Mouse (Mus musculus): ENCODE measurements at regions not wholly inside any gene's neighbourhood (a gene's known extent, or its start where the extent isn't known, plus 50 kb on each side); places are given as distances from the start of the nearest gene placed in this dataset.

GRCm38 (mm10) chr5:46794028-46794705 lies 936.8 kb upstream of the Lcorl start:
- DNase-seq (ENCODE audit: low spot score): peak; percentile 3

GRCm38 (mm10) chr5:46791051-46791450 lies 933.6 kb upstream of the Lcorl start:
- no peak for DNase-seq (ENCODE audit: low spot score)

GRCm38 (mm10) chr5:46790536-46790935 lies 933.1 kb upstream of the Lcorl start:
- DNase-seq (ENCODE audit: low spot score): no peak

DNA sequence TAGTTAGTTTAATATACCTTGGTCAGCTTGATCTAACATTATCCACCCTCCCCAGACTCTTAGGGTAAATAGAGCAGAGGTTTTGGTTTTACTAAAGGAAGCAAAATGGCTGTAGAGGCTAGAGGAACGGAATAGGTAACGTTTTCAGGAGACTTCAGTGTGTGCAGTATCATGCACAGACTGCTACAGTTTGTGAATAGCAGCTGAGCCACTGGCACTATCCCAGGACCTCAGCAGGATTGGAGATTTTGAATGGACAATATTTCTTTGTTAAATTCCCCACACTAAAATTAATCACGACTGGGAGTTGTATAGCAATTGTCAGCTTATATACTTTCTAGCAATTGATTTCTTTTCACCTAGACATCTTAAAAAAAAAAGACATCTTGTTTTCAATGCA lies 929.7 kb upstream of the Lcorl start:
- DNase-seq (ENCODE audit: low spot score): no peak

DNA sequence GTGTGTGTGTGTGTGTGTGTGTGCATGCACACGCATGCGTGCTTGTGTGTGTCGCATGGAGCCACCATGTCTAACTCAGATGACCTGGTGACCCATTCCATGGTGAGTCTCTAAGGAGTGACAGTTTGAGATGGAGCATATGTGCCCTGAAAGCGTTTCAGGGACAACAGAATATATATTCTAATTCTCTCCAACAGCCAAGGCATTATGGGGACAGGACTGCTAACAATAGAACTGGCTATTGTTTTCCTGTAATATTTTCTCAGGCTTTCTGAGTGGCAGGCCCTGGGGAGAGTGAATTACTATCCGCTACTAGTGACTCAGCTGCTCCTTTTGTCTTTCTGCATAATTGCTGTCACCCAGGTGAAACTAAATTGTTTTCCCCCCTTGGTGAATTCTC lies 898.7 kb upstream of the Lcorl start:
- no peak for DNase-seq (ENCODE audit: low spot score)

GRCm38 (mm10) chr5:46740034-46740582 lies 882.7 kb upstream of the Lcorl start:
- DNase-seq (ENCODE audit: low spot score): no peak

GRCm38 (mm10) chr5:46732510-46732909 lies 875.1 kb upstream of the Lcorl start:
- no peak for DNase-seq (ENCODE audit: low spot score)

- no peak for DNase-seq (ENCODE audit: low spot score)
Measured at GRCm38 (mm10) chr5:46732025-46732424, 874.6 kb upstream of the Lcorl start.

- no peak for DNase-seq (ENCODE audit: low spot score)
Measured at GRCm38 (mm10) chr5:46731297-46731696, 873.9 kb upstream of the Lcorl start.

- DNase-seq (ENCODE audit: low spot score): no peak
Measured at GRCm38 (mm10) chr5:46709596-46709995, 852.2 kb upstream of the Lcorl start.

DNA sequence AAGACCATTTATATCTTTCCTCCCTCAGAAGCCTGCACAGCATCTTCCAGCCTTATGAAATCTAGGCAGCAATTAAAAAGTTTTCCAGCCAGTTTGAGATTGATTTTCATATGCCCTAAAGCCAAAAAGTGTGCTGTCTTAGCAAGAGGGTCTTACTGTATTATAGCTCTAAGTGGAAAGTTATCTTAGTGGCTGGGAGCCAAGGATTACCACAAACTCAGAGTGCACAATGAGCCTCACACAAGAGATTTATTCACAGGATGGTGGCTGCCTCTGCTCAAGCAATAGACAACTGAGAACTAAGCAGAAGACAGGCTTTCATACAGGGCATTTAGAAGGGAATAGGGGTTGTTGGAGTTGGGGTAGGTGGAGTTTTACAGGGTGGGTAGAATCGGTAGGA lies 850.4 kb upstream of the Lcorl start:
- no peak for DNase-seq (ENCODE audit: low spot score)

DNA sequence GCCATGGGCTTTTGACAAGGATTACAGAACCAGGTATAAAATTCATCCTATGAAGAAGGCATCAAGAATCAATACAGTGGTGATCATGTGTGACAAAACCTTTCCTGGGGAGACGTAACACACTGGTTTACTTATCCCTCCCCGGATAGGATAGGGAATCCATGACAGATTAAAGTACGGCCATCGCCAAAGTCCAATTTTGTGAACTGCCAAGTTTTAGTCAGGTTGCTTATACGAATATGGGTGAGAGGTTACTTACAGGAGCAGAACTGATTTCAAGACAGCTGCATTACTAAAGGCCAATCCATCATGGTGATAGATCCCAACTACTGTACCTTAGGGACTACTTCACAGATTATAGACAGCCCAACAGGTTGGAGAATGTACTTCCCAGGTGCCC lies 849.6 kb upstream of the Lcorl start:
- DNase-seq (ENCODE audit: low spot score): no peak

DNA sequence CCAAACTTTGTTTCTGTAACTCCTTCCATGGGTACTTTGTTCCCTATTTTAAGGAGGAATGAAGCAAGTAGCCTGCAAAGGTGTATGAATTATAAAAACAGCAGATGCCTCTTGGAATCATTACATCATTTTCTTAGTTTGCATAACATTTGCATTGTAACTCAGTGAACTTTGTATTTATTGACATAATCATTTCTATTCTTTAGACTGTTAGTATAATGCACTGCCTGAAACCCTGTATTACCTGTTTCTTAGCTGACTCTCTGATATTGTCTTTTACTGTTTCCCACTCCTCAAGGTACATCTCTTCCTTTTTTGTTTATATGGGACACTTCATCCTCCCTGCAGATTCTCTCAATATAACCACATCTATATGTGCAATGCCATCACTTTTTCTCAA lies 820.6 kb upstream of the Lcorl start:
- no peak for DNase-seq (ENCODE audit: low spot score)

DNA sequence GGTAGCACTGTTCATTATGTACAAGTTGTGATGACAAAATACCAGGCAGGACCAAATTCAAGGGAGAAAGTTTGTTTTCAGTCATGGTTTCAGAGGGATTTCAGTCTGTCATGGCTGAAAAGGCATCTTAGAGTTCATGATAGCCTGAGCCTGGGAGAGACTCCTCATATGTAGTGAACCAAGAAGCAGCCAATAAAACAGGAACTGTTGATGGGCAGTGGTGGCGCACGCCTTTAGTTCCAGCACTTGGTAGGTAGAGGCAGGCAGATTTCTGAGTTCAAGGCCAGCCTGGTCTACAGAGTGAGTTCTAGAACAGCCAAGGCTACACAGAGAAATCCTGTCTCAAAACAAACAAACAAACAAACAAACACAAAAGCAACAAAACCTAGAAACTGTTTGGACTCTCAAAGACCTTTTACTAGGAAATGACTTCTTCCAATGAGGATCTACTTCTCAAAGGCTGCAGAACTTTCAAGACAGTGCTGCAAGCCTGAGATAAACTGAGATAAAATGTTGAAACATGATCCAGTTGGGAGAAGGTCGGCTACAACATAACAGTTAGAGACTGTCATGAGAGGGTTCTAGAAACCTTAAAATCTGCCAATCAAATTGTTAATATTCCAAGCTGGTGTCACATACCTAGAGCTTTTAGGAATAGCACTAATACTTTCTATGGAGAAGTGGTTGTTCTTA lies 817.5 kb upstream of the Lcorl start:
- no peak for DNase-seq (ENCODE audit: low spot score)

DNA sequence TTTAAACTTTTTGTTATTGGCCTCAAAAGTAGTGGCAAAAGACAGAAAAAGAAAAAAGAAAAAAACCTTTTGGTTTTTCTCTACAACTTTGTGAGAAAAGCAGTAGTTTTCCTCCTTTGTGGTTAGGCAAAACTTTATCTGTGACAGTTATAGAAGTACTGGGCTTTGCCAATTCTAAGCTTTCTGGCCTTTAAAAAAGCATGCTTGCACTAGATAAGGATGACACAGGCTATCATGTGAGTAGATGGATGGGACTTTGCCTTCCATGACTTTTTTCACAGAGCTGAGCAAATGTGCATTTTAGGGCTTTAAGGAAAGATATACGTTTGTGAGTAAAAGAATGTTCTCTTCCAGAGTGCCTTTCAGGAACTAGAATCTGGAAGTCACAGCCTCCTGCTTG lies 816.0 kb upstream of the Lcorl start:
- no peak for DNase-seq (ENCODE audit: low spot score)

GRCm38 (mm10) chr5:46670484-46670883 lies 813.1 kb upstream of the Lcorl start:
- no peak for DNase-seq (ENCODE audit: low spot score)

DNA sequence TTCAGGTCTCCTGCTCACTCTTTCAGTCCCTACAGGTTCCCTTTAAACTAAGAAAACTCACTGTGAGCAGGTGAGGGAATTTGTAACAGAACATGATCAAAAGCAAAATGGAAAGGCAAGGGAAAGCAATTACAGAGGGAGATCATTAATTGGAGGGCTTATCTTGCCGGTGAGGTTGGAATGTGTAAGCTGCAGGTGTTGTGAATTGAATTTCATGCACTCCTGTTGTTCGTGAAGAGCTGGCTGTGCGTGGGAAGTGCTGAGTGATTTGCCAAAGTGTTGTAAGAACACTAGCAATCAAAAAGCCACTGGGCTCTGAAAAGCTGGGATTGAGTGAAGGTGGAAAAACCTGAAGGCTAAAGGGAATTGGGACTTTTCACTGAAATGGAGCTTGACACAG lies 808.8 kb upstream of the Lcorl start:
- no peak for DNase-seq (ENCODE audit: low spot score)

- no peak for DNase-seq (ENCODE audit: low spot score)
Measured at GRCm38 (mm10) chr5:46657065-46657464, 799.6 kb upstream of the Lcorl start.

- no peak for DNase-seq (ENCODE audit: low spot score)
Measured at GRCm38 (mm10) chr5:46654189-46654588, 796.8 kb upstream of the Lcorl start.

GRCm38 (mm10) chr5:46643009-46643408 lies 785.6 kb upstream of the Lcorl start:
- DNase-seq (ENCODE audit: low spot score): no peak

DNA sequence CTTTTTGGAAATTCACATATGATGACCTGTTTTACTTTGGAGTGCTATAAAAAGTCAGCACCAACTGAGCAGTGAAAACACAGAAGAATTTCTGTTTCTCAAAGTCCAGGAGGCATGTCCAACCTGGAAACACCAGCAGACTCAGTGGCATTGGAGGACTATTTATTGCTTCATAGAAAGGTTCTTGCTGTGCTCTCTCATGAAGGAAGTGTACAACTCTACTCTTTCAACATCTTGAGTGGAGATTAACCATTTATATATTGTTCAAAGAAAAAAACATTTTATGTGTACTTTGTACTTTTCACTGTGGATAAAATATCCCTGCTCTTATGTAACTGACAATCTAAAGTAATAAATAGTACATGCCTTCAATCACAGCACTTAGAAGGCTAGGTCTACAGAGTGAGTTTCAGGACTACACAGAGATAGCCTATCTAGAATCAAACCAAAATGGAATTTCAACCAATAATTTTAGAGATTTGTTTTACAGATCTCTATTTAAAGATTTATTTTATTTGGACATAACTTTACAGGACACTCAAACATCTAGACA lies 777.8 kb upstream of the Lcorl start:
- DNase-seq (ENCODE audit: low spot score): no peak

Data from ovary, postnatal 10 days (tissue).